Mouse (Mus musculus) erythroblast, embryonic 14.5 days (primary cell): ENCODE measurements around the gene Pnrc2.

Experiments used
- GATA1 ChIP-seq: IDR thresholded peaks from 2 replicates; pipeline ENCODE4 v1.6.1; 2012; ENCODE audit warnings: low read length, inconsistent platforms, mixed read lengths
- TAL1 ChIP-seq: IDR thresholded peaks from 3 replicates; pipeline ENCODE4 v1.6.1; 2012; ENCODE audit warnings: low read length, inconsistent platforms, mixed read lengths

DNA sequence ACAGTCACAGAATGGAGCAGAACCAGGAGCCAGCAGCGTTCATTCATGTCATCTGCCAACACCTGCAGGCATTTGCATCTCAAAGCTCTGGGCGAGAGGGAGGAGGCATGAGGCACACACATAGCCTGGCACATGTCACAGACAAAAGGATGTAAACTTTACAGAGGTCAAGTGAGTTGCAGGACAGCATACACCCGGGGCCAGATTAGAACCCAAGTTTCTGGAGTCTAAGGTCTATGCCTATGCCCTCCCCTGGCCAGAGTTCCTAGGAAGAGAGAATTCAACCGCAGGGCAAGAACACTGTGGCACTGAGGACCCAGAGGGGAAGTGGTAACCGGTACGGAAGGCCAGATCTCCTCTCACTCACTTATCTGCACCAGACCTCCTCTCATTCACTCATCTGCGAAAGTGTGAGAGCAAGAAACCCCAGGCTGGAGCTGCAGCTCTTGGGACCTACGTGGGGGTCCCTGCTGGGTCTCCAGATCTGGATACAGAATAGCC, 21.5 kb upstream of the Pnrc2 start, which contains the start of gene Cnr2:
- TF ChIP-seq TAL1 (no peak), GATA1 (no peak)
